Mouse (Mus musculus): Measurements from ENCODE around the gene Sfxn1.

The Sfxn1 gene

DNA sequence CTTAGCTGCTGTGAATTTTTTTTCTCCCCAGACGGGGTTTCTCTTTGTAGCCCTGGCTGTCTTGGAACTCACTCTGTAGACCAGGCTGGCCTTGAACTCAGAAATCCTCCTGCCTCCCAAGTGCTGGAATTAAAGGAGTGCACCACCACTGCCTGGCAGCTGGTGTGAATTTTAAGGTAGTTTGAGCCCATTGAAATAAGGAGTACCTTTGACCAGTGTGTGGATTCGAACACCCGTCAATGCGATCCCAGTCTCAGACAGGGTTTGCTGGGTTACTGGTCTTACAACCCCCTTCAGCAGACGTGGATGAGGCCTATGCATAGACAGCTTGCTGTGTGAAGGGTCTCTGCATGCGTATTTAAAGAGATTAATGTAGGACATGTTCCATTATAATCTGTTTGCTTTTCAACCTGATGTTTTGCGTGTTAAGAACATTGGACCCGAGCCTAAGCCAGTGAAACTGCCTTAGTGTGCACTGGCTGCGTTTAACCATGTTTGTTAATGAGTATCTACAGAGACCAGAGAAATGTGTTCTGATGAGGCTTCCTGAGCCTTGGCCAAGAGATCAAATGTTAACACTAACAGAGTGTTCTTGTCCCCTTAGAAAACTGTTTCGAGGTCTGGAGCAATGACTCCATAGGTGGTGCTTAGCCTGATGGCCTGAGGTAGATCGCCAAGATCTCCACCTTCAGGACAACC lies 5.2 kb downstream of the Sfxn1 start:
- in situ Hi-C loops (cut with MboI, MseI) = no loop called here

DNA sequence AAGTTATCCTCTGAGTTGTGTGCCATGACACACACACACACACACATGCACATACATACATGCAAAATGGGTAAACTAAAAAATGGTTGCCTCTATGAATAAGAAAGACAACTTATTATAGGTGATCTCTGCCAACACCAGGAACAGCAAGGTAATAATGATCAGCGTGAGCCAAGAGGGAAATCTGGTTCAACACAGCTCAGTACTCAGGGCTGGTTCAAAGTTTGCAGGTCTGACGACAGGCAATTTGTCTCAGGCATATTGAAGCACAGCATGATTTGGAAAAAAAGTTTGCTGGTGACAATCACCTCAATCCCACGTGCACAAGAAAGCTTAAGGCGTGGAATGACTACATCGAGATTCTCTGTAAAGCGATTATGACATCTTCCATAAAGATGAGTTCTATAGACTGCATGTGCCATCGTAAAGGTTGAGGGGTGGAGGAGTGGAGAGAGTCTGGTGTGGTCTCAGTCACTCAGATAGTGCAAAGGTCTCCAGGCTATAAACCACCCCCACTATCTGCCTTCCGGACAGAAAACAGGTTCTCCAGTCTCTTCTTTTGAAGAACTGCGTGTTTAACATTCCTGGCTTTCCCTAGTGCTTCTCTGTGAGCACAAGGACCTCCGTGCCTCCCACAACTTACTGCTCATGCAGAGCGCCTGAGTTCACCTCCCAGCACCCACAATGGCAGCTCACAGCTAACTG lies 6.0 kb downstream of the Sfxn1 start:
- in situ Hi-C loops (cut with MboI, MseI) = no loop called here

DNA sequence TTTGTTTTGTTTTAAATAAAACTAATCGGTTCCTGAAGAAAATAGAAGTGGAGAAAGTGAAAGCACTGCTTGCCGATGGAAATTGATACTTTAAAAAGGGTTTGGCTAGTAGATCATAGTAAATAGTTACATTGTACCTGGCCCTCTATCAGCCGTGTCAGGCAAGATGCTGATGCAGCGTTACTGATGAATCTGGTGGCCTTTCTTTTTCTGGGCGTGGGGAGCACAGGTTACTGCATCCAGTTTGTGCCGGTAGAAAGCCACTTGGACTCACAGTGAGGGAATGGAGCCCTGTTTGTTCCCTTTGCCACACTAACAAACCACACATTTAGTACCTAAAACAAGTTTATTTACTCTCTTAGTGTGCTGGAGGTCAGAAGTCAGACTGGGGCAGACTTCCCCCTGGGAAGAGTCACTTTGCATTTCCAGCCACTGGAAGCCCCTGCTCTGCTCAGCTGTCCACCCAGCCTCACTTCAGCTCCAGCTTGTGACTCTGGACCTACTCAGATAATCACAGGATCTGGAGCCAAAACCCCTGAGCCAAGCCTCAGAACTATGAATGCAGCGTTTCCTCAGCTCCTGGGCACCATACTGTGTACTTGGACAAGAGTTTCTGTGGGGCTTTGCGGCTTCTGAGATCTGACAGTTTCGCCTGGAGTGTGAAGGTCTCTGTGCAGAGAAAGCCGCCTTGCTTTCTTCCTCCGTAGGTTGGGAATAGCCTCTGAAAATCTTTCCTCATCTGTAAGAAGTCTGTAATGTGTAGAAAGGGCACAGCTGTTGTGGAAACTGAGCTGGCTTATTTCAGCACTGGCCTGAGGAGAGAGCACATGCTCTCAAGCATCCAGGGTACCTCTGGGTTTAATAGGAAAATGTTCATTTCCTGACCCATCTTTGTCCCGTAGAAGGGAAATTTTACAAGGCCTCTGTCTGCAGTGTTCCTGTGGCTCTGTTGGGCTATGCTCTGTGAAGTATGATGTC lies 8.4 kb downstream of the Sfxn1 start:
- in situ Hi-C loops (cut with MboI, MseI) = no loop called here

DNA sequence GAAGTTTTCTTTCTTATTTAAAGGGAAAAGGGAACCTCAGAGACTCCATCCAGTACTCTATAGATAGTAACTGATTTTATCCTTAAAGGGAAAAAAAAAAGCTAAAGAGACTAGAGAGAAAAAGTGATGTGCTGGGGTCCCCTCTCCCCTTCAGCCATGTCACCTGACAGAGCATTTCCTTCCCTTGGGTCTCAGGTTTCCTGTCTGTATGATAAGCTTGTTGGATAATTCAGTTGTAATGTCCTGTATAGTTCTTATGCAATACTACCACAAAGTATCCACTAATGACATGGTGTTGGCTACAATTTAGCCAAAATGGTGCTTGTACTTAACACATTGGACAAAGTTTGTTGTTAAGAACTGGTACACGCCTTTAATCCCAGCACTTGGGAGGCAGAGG lies 9.1 kb downstream of the Sfxn1 start:
- in situ Hi-C loops (cut with MboI, MseI) = no loop called here

DNA sequence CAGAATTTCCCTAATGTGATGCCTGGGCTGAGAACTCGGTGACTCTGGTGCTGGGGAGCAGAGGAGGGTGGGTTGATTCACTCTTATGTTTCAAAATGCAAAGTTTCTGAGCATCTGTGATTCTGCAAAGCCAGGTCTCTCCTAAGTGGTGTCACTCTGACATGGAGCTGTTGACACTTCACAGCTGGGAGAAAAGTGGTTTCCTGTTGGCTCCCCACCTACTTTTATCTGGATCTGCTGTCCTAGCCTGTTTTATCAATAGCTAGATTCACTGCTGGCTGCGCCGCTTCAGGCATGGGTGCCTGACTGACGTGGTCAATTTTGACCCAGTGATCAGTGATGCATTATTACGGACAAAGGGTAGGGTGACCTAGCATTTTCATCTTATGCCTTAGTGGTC lies 11.3 kb downstream of the Sfxn1 start:
- in situ Hi-C loops (cut with MboI, MseI) = no loop called here

DNA sequence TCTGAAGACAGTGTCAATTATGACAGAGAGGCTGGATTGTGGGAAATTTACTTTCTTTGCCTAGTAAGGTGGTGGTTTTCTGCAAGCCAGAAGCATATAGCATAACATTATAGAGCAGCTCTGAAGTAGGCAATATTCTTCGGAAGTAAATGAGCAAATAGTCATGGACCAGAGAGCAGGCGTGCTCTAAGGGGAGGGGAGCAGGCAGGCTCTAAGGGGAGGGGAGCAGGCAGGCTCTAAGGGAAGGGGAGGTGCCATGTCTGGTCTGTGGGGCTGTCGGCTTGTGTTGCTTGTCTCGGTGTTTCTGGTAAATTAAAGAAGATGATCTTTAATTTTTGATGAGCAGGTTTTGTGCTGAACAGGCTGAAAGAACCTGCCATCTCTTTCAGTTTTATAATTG lies 12.5 kb downstream of the Sfxn1 start:
- in situ Hi-C loops (cut with MboI, MseI) = no loop called here

DNA sequence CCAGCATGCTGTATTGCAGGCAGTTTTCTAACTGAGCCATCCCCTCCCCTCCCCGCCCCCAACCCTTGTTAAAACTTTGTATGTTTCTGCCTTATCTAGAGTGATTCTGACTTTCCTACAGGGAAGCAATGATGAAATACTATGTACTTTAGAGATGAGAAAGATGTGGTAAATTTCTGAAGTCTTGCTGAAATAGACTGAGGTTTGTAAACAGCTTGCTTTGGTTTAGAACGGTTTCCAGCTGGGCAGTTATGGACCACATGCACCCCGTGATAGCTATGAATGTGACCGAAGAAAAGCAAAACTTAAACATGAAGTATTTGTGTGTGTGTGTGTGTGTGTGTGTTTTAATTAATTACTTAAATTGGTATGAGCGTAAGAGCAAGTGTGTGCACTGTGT lies 13.2 kb downstream of the Sfxn1 start:
- in situ Hi-C loops (cut with MboI, MseI) = no loop called here

DNA sequence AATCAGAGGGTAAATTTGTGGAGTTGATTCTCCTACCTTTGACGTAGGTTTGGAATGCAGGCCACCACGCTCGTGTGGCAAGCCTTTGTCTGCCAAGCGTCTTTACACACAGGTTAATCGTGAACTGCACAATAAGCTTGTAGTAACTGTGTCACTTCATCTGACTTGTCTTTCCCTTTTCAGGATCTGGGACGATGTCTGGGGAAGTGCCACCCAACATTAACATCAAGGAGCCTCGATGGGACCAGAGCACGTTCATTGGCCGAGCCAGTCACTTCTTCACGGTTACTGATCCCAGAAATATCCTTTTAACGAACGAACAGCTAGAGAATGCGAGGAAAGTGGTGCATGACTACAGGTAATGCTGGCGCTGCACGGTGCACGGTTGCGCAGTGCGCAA lies 13.6 kb downstream of the Sfxn1 start:
- in situ Hi-C loops (cut with MboI, MseI) = no loop called here

DNA sequence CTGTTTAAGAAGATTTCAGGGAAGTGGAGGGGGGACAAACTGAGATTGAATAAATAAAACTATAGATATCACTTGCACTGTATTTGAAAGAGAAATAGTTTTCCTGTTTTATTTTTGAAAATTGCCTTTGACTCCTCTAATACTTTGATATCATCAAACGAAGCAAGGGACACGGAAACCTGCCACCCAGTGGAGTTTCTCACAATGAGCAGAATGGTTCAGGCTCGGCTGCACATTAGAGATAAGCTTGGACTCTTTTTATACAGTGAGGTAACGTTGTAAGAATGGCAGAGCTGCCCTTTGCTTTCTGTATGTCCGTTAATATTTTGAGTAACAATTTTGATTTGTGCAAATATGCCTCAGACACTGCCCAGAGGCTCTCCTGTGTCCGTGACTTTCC lies 20.1 kb downstream of the Sfxn1 start:
- in situ Hi-C loops (cut with MboI, MseI) = no loop called here

DNA sequence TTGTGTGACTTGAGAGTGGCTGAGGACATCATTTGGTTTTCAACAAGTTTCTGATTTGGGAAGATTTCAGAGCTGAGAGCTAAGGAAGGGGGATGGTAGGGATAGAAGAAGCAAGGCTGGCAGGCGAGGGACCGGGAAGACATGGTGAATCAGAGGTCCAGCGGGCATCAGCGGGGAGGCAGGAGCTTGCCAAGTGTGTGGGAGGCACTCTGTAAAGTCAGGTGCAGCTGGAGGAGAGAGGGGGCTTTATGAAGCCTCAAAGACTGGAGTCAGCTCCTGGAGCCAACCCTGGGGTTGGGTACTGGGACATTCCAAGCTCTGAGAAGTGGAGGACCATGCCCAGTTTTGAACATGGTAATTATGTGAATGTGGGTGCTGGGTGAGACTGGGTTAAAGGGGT lies 22.7 kb downstream of the Sfxn1 start:
- in situ Hi-C loops (cut with MboI, MseI) = no loop called here

DNA sequence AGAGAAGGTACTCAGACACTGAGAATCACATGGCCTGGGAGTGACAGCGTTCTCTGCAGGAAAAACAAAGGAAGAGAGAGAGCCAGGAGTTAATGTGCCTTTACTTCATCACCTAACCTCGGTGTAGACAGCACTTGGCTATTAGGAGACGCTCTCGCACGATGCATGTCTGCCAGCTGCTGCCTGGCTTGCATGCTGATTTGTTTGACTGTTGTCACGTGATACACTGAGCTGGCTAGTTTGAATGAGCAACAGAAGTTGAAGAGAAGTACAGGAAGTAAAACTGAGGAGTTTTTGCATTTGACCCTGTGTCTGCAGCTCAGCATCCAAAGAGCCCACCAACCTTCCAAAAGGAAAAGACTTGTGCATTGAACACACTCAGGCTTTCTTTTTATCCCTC lies 23.3 kb downstream of the Sfxn1 start:
- in situ Hi-C loops (cut with MboI, MseI) = no loop called here

DNA sequence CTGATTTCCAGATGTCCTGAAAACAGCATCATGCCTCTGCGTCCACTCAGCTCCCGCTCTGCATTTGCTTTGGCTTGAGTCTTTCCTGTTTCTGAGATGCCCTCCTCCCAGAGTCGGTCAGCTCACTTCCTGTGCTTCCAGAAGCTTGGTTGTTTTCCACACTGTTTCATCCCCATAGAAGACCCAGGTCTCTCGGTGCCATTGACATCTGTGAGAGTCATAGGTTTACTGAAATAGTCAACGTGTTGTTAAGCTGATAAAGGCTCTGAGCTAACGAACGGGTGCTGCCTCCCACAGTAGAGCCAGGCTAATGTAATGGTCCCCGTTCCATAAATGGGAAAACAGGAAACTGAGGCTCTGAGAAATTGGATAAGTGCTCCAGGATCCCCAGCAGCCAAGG lies 24.1 kb downstream of the Sfxn1 start:
- in situ Hi-C loops (cut with MboI, MseI) = no loop called here

DNA sequence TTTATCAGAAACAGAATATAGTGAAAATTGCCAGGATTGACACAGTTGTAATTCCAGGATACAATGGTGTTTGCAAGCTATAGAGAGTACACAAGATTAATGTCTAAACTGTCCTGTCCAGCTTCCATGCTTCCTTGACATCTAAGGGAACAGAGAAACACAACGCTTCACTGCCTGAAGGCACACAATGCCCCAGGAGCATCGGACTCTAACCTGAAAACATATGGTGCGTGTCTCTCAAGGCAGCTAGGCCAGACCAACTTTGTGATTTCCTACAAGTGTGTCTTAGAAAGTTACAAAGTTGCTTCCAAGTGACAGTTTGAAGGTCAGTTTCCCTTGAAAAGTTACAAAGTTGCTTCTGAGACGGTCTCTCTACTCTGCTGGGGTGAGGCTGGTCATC lies 25.6 kb downstream of the Sfxn1 start:
- in situ Hi-C loops (cut with MboI, MseI) = no loop called here

DNA sequence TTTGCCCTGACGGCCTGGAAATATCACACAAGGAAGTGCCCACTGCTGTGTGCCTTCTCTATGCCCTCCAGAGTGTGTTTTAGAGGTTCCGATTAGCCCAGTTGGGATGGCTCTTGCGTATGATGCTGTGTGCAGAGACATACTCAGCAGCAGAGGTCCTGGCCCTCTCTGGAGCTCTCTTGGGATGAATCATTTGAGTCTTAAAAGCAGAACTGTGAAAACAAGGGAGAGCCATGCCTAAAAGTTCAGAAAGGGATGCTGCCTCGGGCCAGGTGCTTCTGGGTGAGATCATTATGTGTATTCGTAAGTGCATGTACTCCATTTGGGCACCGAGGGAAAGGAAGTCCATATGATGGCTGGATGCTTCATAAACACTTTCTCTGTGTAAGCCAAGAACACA lies 26.1 kb downstream of the Sfxn1 start:
- in situ Hi-C loops (cut with MboI, MseI) = no loop called here

DNA sequence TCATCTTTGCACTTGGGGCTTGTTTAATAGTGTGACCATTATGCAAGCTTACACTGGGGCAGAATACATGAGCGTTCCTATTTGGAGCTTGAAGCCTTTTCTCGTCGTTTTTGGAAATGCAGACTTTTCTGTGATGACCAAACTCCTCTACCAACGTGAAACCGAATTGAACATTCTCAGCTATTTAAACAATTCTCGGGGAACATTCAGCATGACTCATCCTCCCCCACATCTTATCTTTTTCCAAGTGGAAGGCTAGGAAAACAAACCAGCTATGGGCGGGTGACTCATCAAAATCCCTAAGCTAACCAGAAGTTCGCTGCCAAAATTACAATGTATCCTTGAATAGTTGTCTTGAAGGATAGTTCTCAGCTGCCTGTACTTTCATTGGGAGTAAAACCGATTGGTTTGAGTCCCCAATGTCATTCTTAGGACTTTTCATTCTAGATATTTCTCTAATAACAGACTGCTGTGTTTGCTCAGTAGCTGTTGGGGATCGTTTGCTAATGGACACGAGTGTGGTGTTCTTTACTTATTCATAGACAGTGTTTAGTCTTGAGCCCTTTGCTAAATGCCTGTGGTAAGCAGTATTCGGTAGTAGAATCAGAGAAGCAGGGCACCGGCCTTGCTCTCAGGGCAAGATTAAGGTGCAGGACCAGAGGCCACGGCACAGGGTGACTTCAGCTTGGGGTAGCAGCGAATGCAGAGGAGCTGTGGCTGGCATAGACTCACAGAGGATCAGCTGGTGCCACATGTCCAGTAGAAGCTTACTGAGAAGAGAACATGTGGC lies 29.6 kb downstream of the Sfxn1 start:
- in situ Hi-C loops (cut with MboI, MseI) = no loop called here

DNA sequence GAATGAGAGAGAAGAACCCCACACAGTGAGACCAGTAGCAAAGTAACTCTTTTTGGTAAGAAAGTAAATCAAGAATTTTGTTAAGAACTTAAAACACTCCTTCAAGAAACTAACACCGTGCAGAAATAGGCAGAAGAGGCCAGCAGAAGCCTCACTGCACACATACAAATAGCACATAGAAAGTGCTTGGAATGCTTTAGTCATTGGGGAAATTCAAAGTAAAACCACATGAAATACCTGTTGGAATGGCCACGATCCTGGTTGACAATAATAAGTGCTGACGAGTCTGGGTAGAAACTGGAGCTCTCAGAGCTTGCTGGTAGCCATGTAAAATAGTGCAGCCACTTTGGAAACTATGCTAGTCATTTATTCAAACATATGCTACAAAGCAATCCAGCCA lies 30.4 kb downstream of the Sfxn1 start:
- in situ Hi-C loops (cut with MboI, MseI) = no loop called here

DNA sequence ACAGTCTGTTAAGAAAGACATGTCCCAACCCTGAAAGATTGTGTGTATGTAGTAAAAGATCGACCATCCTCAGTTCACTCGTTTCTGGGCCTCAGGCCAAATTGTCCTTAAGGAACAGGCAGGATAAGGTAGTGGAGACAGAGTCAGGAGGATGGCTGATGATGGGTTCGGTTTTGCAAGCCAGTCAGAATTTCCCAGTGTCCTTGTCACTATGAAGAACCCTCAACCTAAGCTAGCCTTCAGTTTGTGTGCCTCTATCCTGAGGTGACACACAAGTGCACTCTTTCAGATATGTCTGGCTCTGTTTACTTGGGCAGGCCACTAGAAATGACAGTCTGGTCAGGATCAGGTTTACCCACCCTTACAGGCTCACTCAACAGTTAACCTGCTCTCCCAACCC lies 31.6 kb downstream of the Sfxn1 start:
- in situ Hi-C loops (cut with MboI, MseI) = no loop called here

DNA sequence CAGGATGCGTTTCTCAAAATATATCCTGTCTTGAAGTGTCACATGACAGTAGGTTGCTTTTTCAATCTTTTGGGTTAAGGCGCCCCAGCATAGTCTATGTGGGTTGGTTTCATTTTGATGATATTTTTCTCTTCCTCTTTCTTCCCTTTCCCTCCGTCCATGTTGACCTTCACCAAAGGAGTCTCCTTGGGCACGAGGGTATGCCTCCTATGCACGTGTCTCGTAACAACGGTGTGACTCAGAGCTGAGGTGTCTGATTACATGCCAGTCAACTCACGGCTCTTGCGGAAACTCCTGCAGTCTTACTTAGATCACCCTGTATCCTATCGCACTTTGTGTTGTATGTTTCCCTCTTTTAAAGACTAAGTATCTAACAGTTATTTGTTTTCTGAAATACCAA lies 32.2 kb downstream of the Sfxn1 start:
- in situ Hi-C loops (cut with MboI, MseI) = no loop called here

DNA sequence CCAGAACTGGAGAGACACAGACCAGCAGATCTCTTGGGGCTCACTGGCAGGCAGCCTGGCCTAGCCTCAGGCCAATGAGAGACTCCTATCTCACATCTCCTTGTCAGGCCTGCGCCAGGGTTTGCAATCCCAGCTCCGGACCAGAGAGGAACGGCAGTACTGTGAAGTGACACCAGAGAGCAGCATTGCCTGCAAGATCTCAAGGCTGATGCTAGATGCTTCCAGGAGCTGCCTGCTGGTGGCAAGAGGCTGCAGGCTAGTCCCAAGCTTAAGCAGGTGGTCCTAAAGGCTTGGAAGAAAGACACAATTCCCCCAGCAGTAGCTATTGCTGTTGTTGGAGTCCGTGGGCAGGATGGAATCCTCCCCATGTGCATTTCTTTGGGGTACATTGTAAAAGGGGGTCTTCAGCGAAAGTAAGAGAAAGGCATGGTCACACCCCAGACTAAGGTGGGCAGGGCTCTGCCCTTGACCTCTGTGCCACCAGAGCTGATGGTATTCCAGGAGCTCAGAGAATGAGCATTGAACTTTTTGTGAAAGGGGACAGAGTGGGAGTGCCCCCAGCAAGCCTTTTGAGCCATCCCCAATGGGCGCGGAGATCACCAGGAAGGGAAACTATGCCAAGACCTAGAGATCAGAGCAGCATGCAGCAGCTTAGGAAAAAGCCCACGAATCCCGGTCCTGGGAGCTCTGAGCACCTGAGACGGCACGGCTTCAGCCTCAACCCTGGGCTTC lies 42.3 kb downstream of the Sfxn1 start:
- in situ Hi-C loops (cut with MboI, MseI) = loop anchor here (5.0 kb wide), 1 partner anchor 118 kb away; no protein-coding TSS in a partner anchor

DNA sequence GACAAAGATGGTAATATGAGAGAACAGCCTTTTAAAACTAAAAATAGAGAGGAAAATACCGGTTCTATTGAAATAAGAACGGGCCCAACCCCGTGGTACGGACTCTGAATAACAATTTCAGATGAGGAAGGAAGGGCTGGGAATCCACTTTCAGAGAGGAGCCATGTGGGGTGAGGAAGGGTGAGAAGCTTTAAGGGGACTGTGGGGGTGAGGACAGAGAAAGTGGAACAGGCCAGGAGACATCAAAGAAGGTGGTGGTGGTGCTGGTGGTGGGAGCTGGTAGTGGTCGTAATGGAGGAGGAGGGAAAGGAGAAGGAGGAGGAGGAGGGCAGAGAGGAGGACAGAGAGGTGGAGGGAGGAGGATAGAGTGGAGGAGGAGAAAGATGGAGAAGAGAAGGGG lies 43.3 kb downstream of the Sfxn1 start:
- in situ Hi-C loops (cut with MboI, MseI) = loop anchor here (5.0 kb wide), 1 partner anchor 117 kb away; no protein-coding TSS in a partner anchor

DNA sequence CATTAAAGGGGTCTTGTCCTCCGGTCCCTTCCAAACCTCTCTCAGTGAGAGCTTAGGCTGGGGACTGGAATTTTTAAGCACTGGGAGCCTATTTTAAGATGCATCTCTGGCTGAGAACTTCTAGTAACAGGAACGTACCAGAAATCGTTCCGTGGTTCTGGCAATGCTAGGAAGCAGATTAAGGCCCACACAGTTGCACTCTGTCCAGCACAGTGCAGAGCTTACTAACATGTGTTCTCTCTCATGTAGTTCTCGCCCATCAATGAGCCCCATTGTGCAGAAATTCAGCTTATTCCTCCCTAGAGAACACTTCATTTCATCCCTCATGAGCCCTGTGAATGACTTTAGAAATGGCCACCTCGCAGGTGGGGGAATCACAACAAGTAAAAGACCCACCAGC lies 44.1 kb downstream of the Sfxn1 start:
- in situ Hi-C loops (cut with MboI, MseI) = no loop called here
